Mouse (Mus musculus): ENCODE data around the gene Cdkn2a. TPM values are rescaled to one million over a fixed set of nuclear protein-coding genes. Genes with fewer than 3 reads are reported as not detected.

Gene Cdkn2a
- polyA plus RNA-seq, 1 experiment = 0.87 TPM

GRCm38 (mm10) chr4:89279641-89280040 lies 14.8 kb downstream of the Cdkn2a start:
- no peak overlapping the region for H3K4me3 ChIP-seq (ENCODE audit: insufficient read depth, low read length)
- TF ChIP-seq CTCF (IDR thresholded peaks at IDR 0.05; ENCODE audit: low read depth, low read length) (no peak), POLR2A (IDR thresholded peaks at IDR 0.05; ENCODE audit: borderline replicate concordance, low read depth, low read length) (no peak)
- H3K27ac ChIP-seq (ENCODE audit: insufficient read depth, low read depth, low read length) = no peak overlapping the region
- peaks cover 7% of the 10 kb centered on the region for H3K4me1 ChIP-seq (ENCODE audit: control insufficient read depth, insufficient read depth, low read length)

GRCm38 (mm10) chr4:89277381-89277940 lies 17.0 kb downstream of the Cdkn2a start:
- no peak overlapping the region for H3K27ac ChIP-seq (ENCODE audit: insufficient read depth, low read depth, low read length)
- no peak overlapping the region for H3K4me3 ChIP-seq (ENCODE audit: insufficient read depth, low read length)
- peaks cover 8% of the 10 kb centered on the region for H3K4me1 ChIP-seq (ENCODE audit: control insufficient read depth, insufficient read depth, low read length)
- TF ChIP-seq CTCF (IDR thresholded peaks at IDR 0.05; ENCODE audit: low read depth, low read length) (no peak), POLR2A (IDR thresholded peaks at IDR 0.05; ENCODE audit: borderline replicate concordance, low read depth, low read length) (no peak)

GRCm38 (mm10) chr4:89276669-89277219 lies 17.7 kb downstream of the Cdkn2a start:
- no peak for TF ChIP-seq POLR2A (IDR thresholded peaks at IDR 0.05; ENCODE audit: borderline replicate concordance, low read depth, low read length)
- no peak for TF ChIP-seq CTCF (IDR thresholded peaks at IDR 0.05; ENCODE audit: low read depth, low read length)
- no peak overlapping the region for H3K4me3 ChIP-seq (ENCODE audit: insufficient read depth, low read length)
- no peak overlapping the region for H3K27ac ChIP-seq (ENCODE audit: insufficient read depth, low read depth, low read length)
- H3K4me1 ChIP-seq (ENCODE audit: control insufficient read depth, insufficient read depth, low read length) = peaks cover 11% of the 10 kb centered on the region

- no peak overlapping the region for H3K27ac ChIP-seq (ENCODE audit: insufficient read depth, low read depth, low read length)
- TF ChIP-seq CTCF (IDR thresholded peaks at IDR 0.05; ENCODE audit: low read depth, low read length) (no peak), POLR2A (IDR thresholded peaks at IDR 0.05; ENCODE audit: borderline replicate concordance, low read depth, low read length) (no peak)
- peaks cover 11% of the 10 kb centered on the region for H3K4me1 ChIP-seq (ENCODE audit: control insufficient read depth, insufficient read depth, low read length)
- no peak overlapping the region for H3K4me3 ChIP-seq (ENCODE audit: insufficient read depth, low read length)
These were observed 18.5 kb downstream of the Cdkn2a start for GRCm38 (mm10) chr4:89275811-89276584.

DNA sequence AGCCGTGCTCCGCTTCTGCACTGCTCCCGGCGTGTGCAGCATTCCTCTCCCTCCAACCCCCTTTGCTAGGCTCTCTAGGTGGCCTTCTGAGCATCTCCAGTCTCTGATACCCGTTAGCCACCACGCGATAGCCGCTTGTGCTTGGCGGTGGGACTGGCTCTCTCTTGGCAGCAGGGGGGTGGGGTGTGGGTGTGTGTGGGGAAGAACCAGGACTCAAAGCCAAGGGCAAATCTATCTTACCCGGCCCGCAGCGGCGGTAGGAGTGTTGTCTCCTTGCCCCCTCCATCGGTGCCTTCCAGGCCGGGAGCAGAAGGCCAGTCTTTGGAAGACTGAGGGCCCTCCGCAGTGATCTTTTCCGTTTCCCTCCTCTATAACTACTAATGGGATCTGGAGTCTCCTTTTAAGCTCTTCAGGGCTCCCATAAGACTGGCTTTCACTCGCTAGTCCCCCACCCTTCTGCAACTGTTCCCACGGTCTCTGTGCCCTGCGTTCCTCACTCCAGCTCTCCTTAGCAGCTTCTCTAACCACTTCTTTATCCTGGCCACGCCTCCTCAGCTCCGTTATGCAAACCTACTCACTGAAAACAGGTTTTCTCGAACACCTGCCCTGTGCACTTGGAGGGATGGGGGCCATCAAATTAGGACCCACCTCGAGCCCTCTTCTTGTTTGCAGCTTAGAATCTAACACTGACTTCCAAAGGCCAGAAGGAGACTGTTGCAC lies 19.5 kb downstream of the Cdkn2a start:
- no peak overlapping the region; the same call in 1 of the 2 replicates for H3K4me3 ChIP-seq (ENCODE audit: insufficient read depth, low read length)
- peaks cover 16% of the 10 kb centered on the region for H3K4me1 ChIP-seq (ENCODE audit: control insufficient read depth, insufficient read depth, low read length)
- H3K27ac ChIP-seq (ENCODE audit: insufficient read depth, low read depth, low read length) = no peak overlapping the region
- no peak for TF ChIP-seq POLR2A (IDR thresholded peaks at IDR 0.05; ENCODE audit: borderline replicate concordance, low read depth, low read length)
- TF ChIP-seq CTCF (IDR thresholded peaks at IDR 0.05; ENCODE audit: low read depth, low read length) = no peak

- no peak for TF ChIP-seq POLR2A (IDR thresholded peaks at IDR 0.05; ENCODE audit: borderline replicate concordance, low read depth, low read length)
- TF ChIP-seq CTCF (IDR thresholded peaks at IDR 0.05; ENCODE audit: low read depth, low read length) = no peak
- peaks cover 16% of the 10 kb centered on the region for H3K4me1 ChIP-seq (ENCODE audit: control insufficient read depth, insufficient read depth, low read length)
- peak overlapping the region; percentile 45 for H3K4me3 ChIP-seq (ENCODE audit: insufficient read depth, low read length)
- H3K27ac ChIP-seq (ENCODE audit: insufficient read depth, low read depth, low read length) = no peak overlapping the region
These were observed 20.4 kb downstream of the Cdkn2a start for GRCm38 (mm10) chr4:89274006-89274405.

GRCm38 (mm10) chr4:89273585-89273984 lies 20.9 kb downstream of the Cdkn2a start:
- Histone ChIP-seq H3K4me1 (ENCODE audit: control insufficient read depth, insufficient read depth, low read length) (peaks cover 16% of the 10 kb centered on the region), H3K27ac (ENCODE audit: insufficient read depth, low read depth, low read length) (no peak overlapping the region), H3K4me3 (ENCODE audit: insufficient read depth, low read length) (peak overlapping the region; percentile 45)
- TF ChIP-seq POLR2A (IDR thresholded peaks at IDR 0.05; ENCODE audit: borderline replicate concordance, low read depth, low read length) (no peak), CTCF (IDR thresholded peaks at IDR 0.05; ENCODE audit: low read depth, low read length) (no peak)

- H3K4me3 ChIP-seq (ENCODE audit: insufficient read depth, low read length) = peak overlapping the region; percentile 45
- no peak for TF ChIP-seq POLR2A (IDR thresholded peaks at IDR 0.05; ENCODE audit: borderline replicate concordance, low read depth, low read length)
- no peak for TF ChIP-seq CTCF (IDR thresholded peaks at IDR 0.05; ENCODE audit: low read depth, low read length)
- H3K27ac ChIP-seq (ENCODE audit: insufficient read depth, low read depth, low read length) = no peak overlapping the region
- peaks cover 16% of the 10 kb centered on the region for H3K4me1 ChIP-seq (ENCODE audit: control insufficient read depth, insufficient read depth, low read length)
These were observed 21.4 kb downstream of the Cdkn2a start for GRCm38 (mm10) chr4:89272961-89273540.

GRCm38 (mm10) chr4:89272101-89272718 lies 22.2 kb downstream of the Cdkn2a start:
- TF ChIP-seq POLR2A (IDR thresholded peaks at IDR 0.05; ENCODE audit: borderline replicate concordance, low read depth, low read length) = no peak
- no peak for TF ChIP-seq CTCF (IDR thresholded peaks at IDR 0.05; ENCODE audit: low read depth, low read length)
- Histone ChIP-seq H3K4me1 (ENCODE audit: control insufficient read depth, insufficient read depth, low read length) (peaks cover 16% of the 10 kb centered on the region), H3K27ac (ENCODE audit: insufficient read depth, low read depth, low read length) (no peak overlapping the region), H3K4me3 (ENCODE audit: insufficient read depth, low read length) (peak overlapping the region; percentile 45)

Data from bone marrow macrophage, adult 2 months (primary cell).